Mouse (Mus musculus) neural tube, embryonic 12.5 days (tissue): ENCODE results near the gene Gpc6. TPM values are rescaled to one million over a fixed set of nuclear protein-coding genes. Genes with fewer than 3 reads are reported as not detected.

Experiments used
- ATAC-seq: fragments of 200-750 bp; cut with Nextera tagmentation; 2 replicates; pipeline ENCODE4 v1.8.0; 2017; ENCODE audit warnings: low read depth, mild to moderate bottlenecking, moderate TSS enrichment, moderate library complexity; ENCODE audit not compliant: low FRiP score
- H3K27ac ChIP-seq: fragments of 300-500 bp; sonication (generic); 2 replicates; pipeline ENCODE4 v1.5.1; 2016
- H3K27me3 ChIP-seq: fragments of 300-500 bp; sonication (generic); replicated peaks from 2 replicates; pipeline ENCODE4 v1.6.1; 2016; ENCODE audit warnings: mild to moderate bottlenecking
- H3K36me3 ChIP-seq: fragments of 300-500 bp; sonication (generic); 2 replicates; pipeline ENCODE4 v1.6.1; 2016; ENCODE audit warnings: mild to moderate bottlenecking
- H3K4me1 ChIP-seq: fragments of 300-500 bp; sonication (generic); 2 replicates; pipeline ENCODE4 v1.6.1; 2016
- H3K4me2 ChIP-seq: fragments of 300-500 bp; sonication (generic); replicated peaks from 2 replicates; pipeline ENCODE4 v1.6.1; 2016; ENCODE audit warnings: mild to moderate bottlenecking
- H3K4me3 ChIP-seq: fragments of 300-500 bp; sonication (generic); 2 replicates; pipeline ENCODE4 v1.5.1; 2016
- H3K9ac ChIP-seq: fragments of 300-500 bp; sonication (generic); 2 replicates; pipeline ENCODE4 v1.6.1; 2016; ENCODE audit warnings: mild to moderate bottlenecking
- H3K9me3 ChIP-seq: fragments of 300-500 bp; sonication (generic); 2 replicates; pipeline ENCODE4 v1.6.1; 2016; ENCODE audit warnings: mild to moderate bottlenecking
- WGBS: fragments of 180-500 bp; shearing (Covaris S2); methylation state at CpG from one replicate; pipeline ENCODE4 v1.1.7; 2016; 5-methylcytosine and 5-hydroxymethylcytosine counted together
- polyA plus RNA-seq: library from polyadenylated mRNA; unstranded; fragments of >200 nt; fragmentation: Nextera tagmentation; extraction: Ambion mirVana; gene quantifications from 2 replicates; pipeline ENCODE4 v1.2.1, GENCODE M21; 2016

Gpc6 gene
- polyA plus RNA-seq, 1 experiment from 2014 or later, result 30.5 TPM

DNA sequence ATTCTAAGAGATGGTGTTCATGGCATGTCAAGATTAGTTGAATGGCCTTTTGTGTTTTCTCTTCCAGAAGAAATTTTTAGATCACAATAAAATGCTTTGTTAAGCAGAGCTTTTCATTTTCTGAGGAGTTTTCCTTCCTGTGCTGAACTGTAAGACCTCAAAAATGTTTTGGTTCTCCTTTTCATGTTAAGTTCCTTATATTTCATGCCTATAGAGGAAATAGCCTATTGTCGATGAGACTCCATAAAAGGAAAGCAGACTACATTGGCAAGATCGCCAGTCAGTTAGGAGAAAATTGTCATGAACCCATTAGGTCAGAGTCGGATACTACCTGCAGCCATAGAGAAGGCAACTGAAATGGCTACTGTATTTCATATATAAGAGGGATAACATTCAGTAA, 278.8 kb downstream of the Gpc6 start:
- no peaks in the 10 kb centered on the region for H3K36me3 ChIP-seq
- H3K27me3 ChIP-seq, result no peaks in the 10 kb centered on the region
- no peak for ATAC-seq
- WGBS, result 95% methylated on average over 3 of the region's 3 CpGs
- no peaks in the 10 kb centered on the region for H3K4me1 ChIP-seq
- no peak overlapping the region for H3K4me3 ChIP-seq
- H3K9ac ChIP-seq, result no peak overlapping the region
- H3K4me2 ChIP-seq, result no peak overlapping the region
- no peaks in the 10 kb centered on the region for H3K9me3 ChIP-seq
- H3K27ac ChIP-seq, result no peak overlapping the region

- ATAC-seq, result no peak
- no peaks in the 10 kb centered on the region for H3K4me1 ChIP-seq
- H3K9ac ChIP-seq, result no peak overlapping the region
- H3K4me2 ChIP-seq, result no peak overlapping the region
- H3K36me3 ChIP-seq, result no peaks in the 10 kb centered on the region
- H3K27me3 ChIP-seq, result no peaks in the 10 kb centered on the region
- H3K9me3 ChIP-seq, result no peaks in the 10 kb centered on the region
- no peak overlapping the region for H3K27ac ChIP-seq
- H3K4me3 ChIP-seq, result no peak overlapping the region
Observed at GRCm38 (mm10) chr14:117214373-117214772, 289.3 kb downstream of the Gpc6 start.

GRCm38 (mm10) chr14:117226920-117227319, 301.8 kb downstream of the Gpc6 start:
- Histone ChIP-seq H3K4me1 (no peaks in the 10 kb centered on the region), H3K4me2 (no peak overlapping the region), H3K9ac (no peak overlapping the region), H3K36me3 (no peaks in the 10 kb centered on the region), H3K27ac (no peak overlapping the region), H3K27me3 (no peaks in the 10 kb centered on the region), H3K9me3 (no peaks in the 10 kb centered on the region), H3K4me3 (no peak overlapping the region)
- ATAC-seq, result no peak

GRCm38 (mm10) chr14:117230476-117230875, 305.4 kb downstream of the Gpc6 start:
- H3K4me2 ChIP-seq, result no peak overlapping the region
- H3K27me3 ChIP-seq, result no peaks in the 10 kb centered on the region
- no peak overlapping the region for H3K27ac ChIP-seq
- ATAC-seq, result no peak
- no peak overlapping the region for H3K9ac ChIP-seq
- WGBS, result 55% methylated on average over 4 of the region's 4 CpGs
- no peaks in the 10 kb centered on the region for H3K4me1 ChIP-seq
- H3K9me3 ChIP-seq, result no peaks in the 10 kb centered on the region
- H3K4me3 ChIP-seq, result no peak overlapping the region
- H3K36me3 ChIP-seq, result no peaks in the 10 kb centered on the region

- H3K27ac ChIP-seq, result no peak overlapping the region
- no peak overlapping the region for H3K9ac ChIP-seq
- 77% methylated on average over 6 of the region's 6 CpGs for WGBS
- no peaks in the 10 kb centered on the region for H3K9me3 ChIP-seq
- no peak for ATAC-seq
- H3K4me2 ChIP-seq, result no peak overlapping the region
- H3K4me3 ChIP-seq, result no peak overlapping the region
- no peaks in the 10 kb centered on the region for H3K27me3 ChIP-seq
- no peaks in the 10 kb centered on the region for H3K36me3 ChIP-seq
- no peaks in the 10 kb centered on the region for H3K4me1 ChIP-seq
Observed at GRCm38 (mm10) chr14:117238226-117238625, 313.1 kb downstream of the Gpc6 start.

GRCm38 (mm10) chr14:117239694-117240427, 314.7 kb downstream of the Gpc6 start:
- no peak for ATAC-seq
- Histone ChIP-seq H3K27ac (no peak overlapping the region), H3K36me3 (no peaks in the 10 kb centered on the region), H3K27me3 (no peaks in the 10 kb centered on the region), H3K9me3 (no peaks in the 10 kb centered on the region), H3K4me2 (no peak overlapping the region), H3K9ac (no peak overlapping the region), H3K4me1 (no peaks in the 10 kb centered on the region), H3K4me3 (no peak overlapping the region)
- 83% methylated on average over 8 of the region's 8 CpGs for WGBS

DNA sequence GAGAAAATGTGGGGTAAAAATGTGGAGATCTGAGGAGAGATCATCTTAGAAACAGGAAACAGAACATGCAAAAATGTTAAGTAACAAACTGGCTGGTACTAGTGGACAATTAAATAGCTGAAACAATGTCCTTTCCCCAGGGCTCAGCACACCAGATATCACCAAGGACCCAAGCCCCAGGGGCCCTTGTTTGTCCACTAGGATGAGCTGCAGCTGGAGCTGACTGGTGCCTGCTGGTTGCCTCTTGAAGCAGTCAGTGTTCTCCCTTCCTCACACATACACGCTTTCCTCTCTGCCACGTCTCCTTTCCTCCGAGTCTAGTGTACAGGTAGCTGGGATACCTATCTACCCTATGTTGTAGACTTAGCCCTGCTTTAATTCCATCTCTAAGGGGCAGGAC, 320.5 kb downstream of the Gpc6 start:
- no peaks in the 10 kb centered on the region for H3K4me1 ChIP-seq
- WGBS, result 95% methylated on average over 3 of the region's 3 CpGs
- ATAC-seq, result no peak

GRCm38 (mm10) chr14:117256192-117256591, 331.1 kb downstream of the Gpc6 start:
- Histone ChIP-seq H3K27me3 (no peaks in the 10 kb centered on the region), H3K36me3 (no peaks in the 10 kb centered on the region), H3K27ac (no peak overlapping the region), H3K9ac (no peak overlapping the region), H3K4me3 (no peak overlapping the region), H3K4me2 (no peak overlapping the region), H3K9me3 (no peaks in the 10 kb centered on the region), H3K4me1 (no peaks in the 10 kb centered on the region)
- WGBS, result 91% methylated on average over 4 of the region's 4 CpGs
- no peak for ATAC-seq

More for the DNA sequence above, 320.5 kb downstream of the Gpc6 start:
- no peaks in the 10 kb centered on the region for H3K9me3 ChIP-seq
- H3K36me3 ChIP-seq, result no peaks in the 10 kb centered on the region
- H3K4me3 ChIP-seq, result no peak overlapping the region
- no peak overlapping the region for H3K4me2 ChIP-seq
- no peaks in the 10 kb centered on the region for H3K27me3 ChIP-seq
- no peak overlapping the region for H3K9ac ChIP-seq
- H3K27ac ChIP-seq, result no peak overlapping the region

DNA sequence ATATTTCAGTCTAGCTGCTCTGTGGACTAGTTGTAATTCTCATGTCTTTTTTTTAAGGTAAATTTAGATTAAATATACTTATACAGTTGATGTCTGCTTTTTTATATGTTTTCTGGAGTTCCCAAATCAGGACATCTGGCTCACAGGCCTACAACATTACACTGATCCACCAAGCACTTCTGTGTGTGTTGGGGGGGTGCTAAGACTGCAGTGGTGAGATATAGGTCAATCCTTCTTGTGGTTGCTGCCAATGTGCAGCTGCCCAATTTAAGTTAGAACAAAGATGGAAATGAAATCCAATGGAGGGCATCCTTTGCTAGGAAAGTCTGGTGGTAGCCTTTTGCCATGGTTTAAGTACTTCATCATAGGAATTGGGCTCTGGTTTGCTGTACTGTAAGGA, 340.5 kb downstream of the Gpc6 start:
- no peaks in the 10 kb centered on the region for H3K36me3 ChIP-seq
- no peaks in the 10 kb centered on the region for H3K4me1 ChIP-seq
- H3K9ac ChIP-seq, result no peak overlapping the region
- no peak overlapping the region for H3K4me2 ChIP-seq
- no peak for ATAC-seq
- H3K9me3 ChIP-seq, result no peaks in the 10 kb centered on the region
- H3K27me3 ChIP-seq, result no peaks in the 10 kb centered on the region
- H3K4me3 ChIP-seq, result no peak overlapping the region
- H3K27ac ChIP-seq, result no peak overlapping the region

- 45% methylated on average over 3 of the region's 3 CpGs for WGBS
- Histone ChIP-seq H3K4me2 (no peak overlapping the region), H3K36me3 (no peaks in the 10 kb centered on the region), H3K4me3 (no peak overlapping the region), H3K9ac (no peak overlapping the region), H3K27ac (no peak overlapping the region), H3K9me3 (no peaks in the 10 kb centered on the region), H3K27me3 (no peaks in the 10 kb centered on the region), H3K4me1 (no peaks in the 10 kb centered on the region)
- ATAC-seq, result no peak
Observed at GRCm38 (mm10) chr14:117267823-117268601, 342.9 kb downstream of the Gpc6 start.

DNA sequence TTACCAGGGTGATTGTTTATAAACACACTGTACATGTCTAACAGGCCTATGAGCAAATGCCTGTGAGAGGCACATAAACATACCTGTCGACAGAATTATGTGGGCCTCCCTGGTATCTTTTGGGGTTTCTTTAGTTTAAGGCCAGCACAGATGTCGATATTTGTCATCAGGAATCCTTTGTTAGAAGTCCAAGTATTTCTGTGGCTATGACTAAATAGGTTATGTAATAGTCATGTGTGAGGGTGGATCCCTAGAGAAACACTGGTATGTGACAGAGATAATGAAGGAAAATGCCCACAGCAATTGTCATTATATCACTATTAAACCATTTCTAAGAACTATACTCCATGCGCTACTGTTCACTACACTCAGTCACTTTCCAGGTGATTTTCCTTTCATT, 358.5 kb downstream of the Gpc6 start:
- no peaks in the 10 kb centered on the region for H3K27me3 ChIP-seq
- H3K4me3 ChIP-seq, result no peak overlapping the region
- no peaks in the 10 kb centered on the region for H3K9me3 ChIP-seq
- WGBS, result 96% methylated on average over 3 of the region's 3 CpGs
- H3K9ac ChIP-seq, result no peak overlapping the region
- ATAC-seq, result no peak
- H3K4me1 ChIP-seq, result no peaks in the 10 kb centered on the region
- no peak overlapping the region for H3K4me2 ChIP-seq
- no peak overlapping the region for H3K27ac ChIP-seq
- H3K36me3 ChIP-seq, result no peaks in the 10 kb centered on the region

DNA sequence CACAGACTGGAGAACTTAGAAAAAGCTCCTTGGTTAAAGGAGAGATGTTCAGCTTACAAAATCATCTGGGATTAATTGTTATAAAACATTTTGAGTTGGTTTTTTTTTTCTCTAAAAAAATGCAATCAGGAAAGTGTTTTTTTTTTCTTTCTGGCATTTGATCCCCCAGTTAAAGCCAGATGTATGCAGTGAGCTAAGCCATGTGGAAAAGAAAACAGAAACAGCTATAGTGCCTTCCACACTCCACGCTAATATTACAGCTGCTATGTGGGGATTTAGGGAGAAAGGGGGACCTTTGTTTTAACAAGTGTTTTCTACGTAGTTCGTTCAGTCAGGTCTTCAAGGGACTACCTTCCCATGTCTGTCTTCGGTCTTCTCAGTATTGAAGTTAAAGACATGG, 368.6 kb downstream of the Gpc6 start:
- H3K4me2 ChIP-seq, result no peak overlapping the region
- WGBS, result 80% methylated on average over 4 of the region's 4 CpGs
- no peak for ATAC-seq
- no peaks in the 10 kb centered on the region for H3K9me3 ChIP-seq
- H3K4me1 ChIP-seq, result no peaks in the 10 kb centered on the region
- H3K27me3 ChIP-seq, result no peaks in the 10 kb centered on the region
- H3K27ac ChIP-seq, result no peak overlapping the region
- H3K9ac ChIP-seq, result no peak overlapping the region
- H3K36me3 ChIP-seq, result no peaks in the 10 kb centered on the region
- no peak overlapping the region for H3K4me3 ChIP-seq
